Mouse (Mus musculus) ES-E14 (cell line): ENCODE results near the gene Fnbp1.

Experiments
- CHD2 ChIP-seq: IDR thresholded peaks from 2 replicates; pipeline ENCODE4 v1.6.1; 2014; ENCODE audit warnings: mild to moderate bottlenecking, low read depth, low read length, inconsistent platforms
- HCFC1 ChIP-seq: IDR thresholded peaks from 2 replicates; pipeline ENCODE4 v1.6.1; 2012; ENCODE audit warnings: low read length, inconsistent platforms, borderline replicate concordance; ENCODE audit not compliant: insufficient read depth
- MAFK ChIP-seq: IDR thresholded peaks from 2 replicates; pipeline ENCODE4 v1.6.1; 2014; ENCODE audit warnings: mild to moderate bottlenecking, low read depth, low read length, inconsistent platforms; ENCODE audit not compliant: insufficient read depth
- ZC3H11A ChIP-seq: IDR thresholded peaks from 2 replicates; pipeline ENCODE4 v1.6.1; 2012; ENCODE audit warnings: low read depth, mild to moderate bottlenecking, inconsistent platforms, low read length, borderline replicate concordance
- ZNF384 ChIP-seq: IDR thresholded peaks from 2 replicates; pipeline ENCODE4 v1.6.1; 2012; ENCODE audit warnings: low read depth, low read length, inconsistent platforms

DNA sequence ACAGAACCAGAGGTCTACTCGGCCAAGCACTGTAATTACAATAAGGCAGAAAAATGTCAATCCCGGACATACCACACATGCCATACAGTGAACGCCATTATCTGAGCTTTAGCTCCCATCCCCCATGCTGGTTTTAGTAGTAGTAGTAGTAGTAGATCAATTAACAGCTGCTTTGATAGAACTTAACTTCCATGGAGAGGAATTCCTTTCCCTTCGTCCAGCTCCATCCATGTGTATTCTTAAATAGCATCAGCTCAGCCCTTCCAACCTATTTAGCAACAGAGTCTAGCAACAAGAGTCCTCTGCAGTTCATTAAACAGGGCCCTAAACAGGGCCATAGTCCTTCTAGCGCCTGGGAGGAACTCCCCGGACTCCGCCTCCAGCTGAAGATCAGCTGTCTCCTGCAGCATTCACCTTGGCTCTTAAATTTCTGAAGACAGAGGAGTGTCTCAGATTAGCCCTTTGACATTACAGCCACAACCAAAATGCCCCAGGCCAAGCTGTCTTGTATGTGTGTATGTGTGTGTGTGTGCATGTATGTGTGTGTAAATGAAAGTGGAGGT lies 20.6 kb downstream of the Fnbp1 start:
- no peak for TF ChIP-seq ZC3H11A
- no peak for TF ChIP-seq HCFC1
- no peak for TF ChIP-seq ZNF384
- TF ChIP-seq MAFK = no peak
- no peak for TF ChIP-seq CHD2
